Mouse (Mus musculus): ENCODE data around the gene Slc25a11.

GRCm38 (mm10) chr11:70635601-70636000, 11.7 kb downstream of the Slc25a11 start:
- no peak for TF ChIP-seq CTCF (IDR thresholded peaks at IDR 0.05; ENCODE audit: extremely low read depth, insufficient read depth, low read length)
- no peak for TF ChIP-seq POLR2A (IDR thresholded peaks at IDR 0.05; ENCODE audit: extremely low read depth, insufficient read depth, low read length)
